In the genomic region with DNA sequence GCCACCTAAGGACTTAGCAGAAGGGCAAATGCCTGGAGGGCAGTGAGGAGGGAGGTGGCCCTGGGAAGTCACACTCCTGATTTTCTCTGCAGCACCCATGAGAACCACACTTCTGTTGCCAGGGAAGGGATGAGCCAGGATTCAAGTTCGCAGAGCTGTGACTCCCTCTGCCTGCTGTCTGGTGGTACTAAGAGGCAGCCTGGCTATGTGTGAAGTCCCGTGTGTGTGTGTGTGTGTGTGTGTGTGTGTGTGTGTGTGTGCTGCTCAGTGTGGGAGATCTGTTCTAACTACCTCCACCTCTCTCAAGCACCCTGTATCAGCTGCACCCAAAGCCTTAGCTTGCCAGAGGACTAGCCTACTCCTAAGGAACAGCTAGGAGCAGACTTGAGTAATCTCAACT, we compare ENCODE assay signal across 9 mouse cellular contexts.
DNase-seq lines count a peak whose midpoint lies in the region; ATAC-seq and TF ChIP-seq lines count a peak whose summit lies in the region.
"Had no signal": no experiment of that assay in that cellular context is flagged by ENCODE, and none has a peak within 500 bp of the region (broad histone marks: within the 10 kb centered on the region; RNA-seq: fewer than 3 reads in every experiment).

No protein-coding gene starts in this region.

- no peak overlapping the region for H3K9ac ChIP-seq in embryonic facial prominence, embryonic 15.5 days
- no peak overlapping the region for H3K9ac ChIP-seq in liver, postnatal 0 days (replicated peaks)
- H3K9ac ChIP-seq in liver, embryonic 12.5 days, result no peak overlapping the region
- H3K9ac ChIP-seq: hindbrain, embryonic 14.5 days had no signal

- H3K36me3 ChIP-seq in embryonic facial prominence, embryonic 15.5 days, result no peaks in the 10 kb centered on the region
- H3K36me3 ChIP-seq in embryonic facial prominence, embryonic 10.5 days (replicated peaks), result no peaks in the 10 kb centered on the region
- no peaks in the 10 kb centered on the region for H3K36me3 ChIP-seq in liver, postnatal 0 days (replicated peaks; ENCODE audit: insufficient read depth, low read length)
- H3K36me3 ChIP-seq in liver, embryonic 12.5 days, result no peaks in the 10 kb centered on the region

- TF ChIP-seq CTCF in liver, postnatal 0 days (IDR thresholded peaks at IDR 0.05; ENCODE audit: low read depth), result peak; percentile 31

- no peak for TF ChIP-seq EP300 in liver, postnatal 0 days (IDR thresholded peaks at IDR 0.05; ENCODE audit: low read depth)

- H3K27me3 ChIP-seq in embryonic facial prominence, embryonic 15.5 days, result no peaks in the 10 kb centered on the region
- H3K27me3 ChIP-seq in embryonic facial prominence, embryonic 10.5 days (replicated peaks; ENCODE audit: low read depth, poor library complexity, severe bottlenecking), result peaks cover 3% of the 10 kb centered on the region; the same call in 1 of the 2 replicates
- H3K27me3 ChIP-seq in liver, postnatal 0 days (ENCODE audit: insufficient read depth, low read length), result no peaks in the 10 kb centered on the region
- H3K27me3 ChIP-seq in liver, embryonic 12.5 days (replicated peaks), result 0 out of 2 replicates have a peak, but pooled peaks cover 4% of the 10 kb centered on the region

- 68% methylated on average over 2 of the region's 2 CpGs for WGBS in embryonic facial prominence, embryonic 15.5 days
- WGBS in embryonic facial prominence, embryonic 10.5 days, result 85% methylated on average over 2 of the region's 2 CpGs
- 52% methylated on average over 2 of the region's 2 CpGs for WGBS in liver, postnatal 0 days (ENCODE audit: insufficient replicate concordance)
- 63% methylated on average over 2 of the region's 2 CpGs for WGBS in liver, embryonic 12.5 days (ENCODE audit: insufficient replicate concordance)

- H3K27ac ChIP-seq in embryonic facial prominence, embryonic 15.5 days (replicated peaks), result no peak overlapping the region
- no peak overlapping the region for H3K27ac ChIP-seq in embryonic facial prominence, embryonic 10.5 days (replicated peaks)
- H3K27ac ChIP-seq in liver, postnatal 0 days (ENCODE audit: low read depth), result no peak overlapping the region
- no peak overlapping the region for H3K27ac ChIP-seq in liver, embryonic 12.5 days
- H3K27ac ChIP-seq: hindbrain, embryonic 14.5 days had no signal

- no peak for DNase-seq in embryonic facial prominence, embryonic 10.5 days (ENCODE audit: low spot score)
- no peak for DNase-seq in liver, postnatal 0 days
- DNase-seq in left cerebral cortex, adult 18-20 months (ENCODE audit: low spot score in 2 of 2), result peak; percentile 47 to 66
- DNase-seq in right cerebral cortex, postnatal 36 days (ENCODE audit: low spot score in 2 of 2), result peak; percentile 43 to 60
- no peak for DNase-seq in ovary, postnatal 14 days (ENCODE audit: low spot score)

- no peaks in the 10 kb centered on the region for H3K4me1 ChIP-seq in embryonic facial prominence, embryonic 15.5 days
- H3K4me1 ChIP-seq in embryonic facial prominence, embryonic 10.5 days, result peaks cover 15% of the 10 kb centered on the region
- peaks cover 7% of the 10 kb centered on the region; the same call in 1 of the 2 replicates for H3K4me1 ChIP-seq in liver, postnatal 0 days (ENCODE audit: insufficient read depth)
- peaks cover 16% of the 10 kb centered on the region; the same call in 1 of the 2 replicates for H3K4me1 ChIP-seq in liver, embryonic 12.5 days

- no peak overlapping the region for H3K4me3 ChIP-seq in embryonic facial prominence, embryonic 15.5 days (replicated peaks)
- no peak overlapping the region for H3K4me3 ChIP-seq in embryonic facial prominence, embryonic 10.5 days
- no peak overlapping the region for H3K4me3 ChIP-seq in liver, postnatal 0 days (ENCODE audit: low read depth, low read length)
- H3K4me3 ChIP-seq in liver, embryonic 12.5 days, result no peak overlapping the region

- ATAC-seq in embryonic facial prominence, embryonic 15.5 days (ENCODE audit: insufficient number of reproducible peaks, low FRiP score, low TSS enrichment, low read depth), result peak; percentile 36; the same call in 1 of the 2 replicates
- ATAC-seq in liver, postnatal 0 days, result no peak
- ATAC-seq in liver, embryonic 12.5 days, result no peak
- no peak for ATAC-seq in erythroblast, adult 5-6 weeks (replicated peaks; ENCODE audit: low FRiP score, poor library complexity, severe bottlenecking)

- no peaks in the 10 kb centered on the region for H3K9me3 ChIP-seq in embryonic facial prominence, embryonic 15.5 days (replicated peaks)
- H3K9me3 ChIP-seq in embryonic facial prominence, embryonic 10.5 days, result no peaks in the 10 kb centered on the region
- H3K9me3 ChIP-seq in liver, postnatal 0 days (ENCODE audit: low read length), result no peaks in the 10 kb centered on the region
- no peaks in the 10 kb centered on the region for H3K9me3 ChIP-seq in liver, embryonic 12.5 days (replicated peaks)

- H3K4me2 ChIP-seq in embryonic facial prominence, embryonic 15.5 days (replicated peaks), result no peak overlapping the region
- H3K4me2 ChIP-seq in liver, postnatal 0 days (ENCODE audit: low read depth, low read length), result no peak overlapping the region
- H3K4me2 ChIP-seq in liver, embryonic 12.5 days, result no peak overlapping the region
- H3K4me2 ChIP-seq: hindbrain, embryonic 14.5 days had no signal

Comparison
In these comparisons a context has a peak if more than half of its experiments do, and no peak if none do; other contexts are left out.
1. DNase-seq: peak in left cerebral cortex, adult 18-20 months (2 of 2) and right cerebral cortex, postnatal 36 days (2 of 2); none in embryonic facial prominence, embryonic 10.5 days (single experiment), liver, postnatal 0 days (single experiment) and ovary, postnatal 14 days (single experiment).